Mouse (Mus musculus): ENCODE data around the gene Bspry. TPM values are rescaled to one million over a fixed set of nuclear protein-coding genes. Genes with fewer than 3 reads are reported as not detected.

The Bspry gene
- total RNA-seq (2017): 0.94 and 1.2 TPM in 2 replicates

- ATAC-seq (replicated peaks in 1 of 2; ENCODE audit: insufficient read depth in 1 of 2, low FRiP score in 2 of 2, low TSS enrichment in 1 of 2, low read depth in 1 of 2, poor library complexity in 2 of 2, severe bottlenecking in 2 of 2): peak in 1 of 2 experiments; percentile 45; a peak in 1 of 4 replicates
Observed at GRCm38 (mm10) chr4:62479937-62480708, at the start of gene Bspry. Bspry (plus strand) TSS chr4:62480053.

GRCm38 (mm10) chr4:62430678-62431077, 49.2 kb upstream of the Bspry start:
- ATAC-seq (replicated peaks in 1 of 2; ENCODE audit: insufficient read depth in 1 of 2, low FRiP score in 2 of 2, low TSS enrichment in 1 of 2, low read depth in 1 of 2, poor library complexity in 2 of 2, severe bottlenecking in 2 of 2): no peak

- no peak for ATAC-seq (replicated peaks in 1 of 2; ENCODE audit: insufficient read depth in 1 of 2, low FRiP score in 2 of 2, low TSS enrichment in 1 of 2, low read depth in 1 of 2, poor library complexity in 2 of 2, severe bottlenecking in 2 of 2)
Observed at GRCm38 (mm10) chr4:62431522-62431921, 48.3 kb upstream of the Bspry start.

DNA sequence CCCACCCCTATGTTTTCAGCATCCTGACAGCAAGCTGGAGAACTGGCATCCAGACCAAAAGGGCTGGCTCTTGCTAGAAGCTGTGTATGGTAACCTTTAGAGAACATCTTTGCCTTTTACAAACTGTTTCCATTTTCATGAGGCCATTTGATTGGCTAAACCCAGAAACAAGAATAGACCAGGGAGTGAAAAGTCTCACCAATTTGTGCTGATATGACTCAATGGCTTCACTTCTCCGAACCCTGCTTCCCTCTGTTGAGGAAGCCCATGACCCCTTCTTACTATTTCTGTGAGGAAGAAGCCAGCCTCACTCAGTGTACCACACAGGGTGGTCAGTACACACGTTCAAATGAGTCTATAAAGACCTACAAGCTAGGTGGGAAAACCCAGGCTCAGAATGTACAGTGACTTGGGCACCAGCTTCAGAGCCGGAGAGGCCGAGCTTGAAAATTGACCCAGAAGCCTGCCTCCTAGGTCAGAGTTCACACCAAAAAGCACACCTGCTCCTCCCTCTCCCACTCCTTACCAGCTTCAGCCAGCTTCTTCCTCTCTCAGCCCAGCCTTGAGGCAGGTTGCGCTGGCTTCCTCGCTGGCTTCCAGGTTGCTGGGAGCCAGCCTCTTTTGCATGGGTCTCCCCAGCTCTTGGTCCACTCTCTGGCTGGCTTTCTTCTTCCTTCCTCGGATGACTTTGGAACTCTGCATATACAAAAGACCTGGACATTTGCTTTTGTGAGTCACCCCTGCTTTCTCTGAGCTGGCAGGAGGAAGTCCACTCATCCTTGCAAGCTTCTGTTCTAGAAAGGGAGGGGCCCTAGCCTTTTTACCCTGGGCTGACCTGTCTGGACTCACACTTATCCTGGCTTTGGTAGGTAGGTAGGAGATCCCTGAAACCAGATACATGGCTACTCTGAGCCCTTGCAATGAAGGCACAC, 45.6 kb upstream of the Bspry start:
- ATAC-seq (replicated peaks in 1 of 2; ENCODE audit: insufficient read depth in 1 of 2, low FRiP score in 2 of 2, low TSS enrichment in 1 of 2, low read depth in 1 of 2, poor library complexity in 2 of 2, severe bottlenecking in 2 of 2): no peak

DNA sequence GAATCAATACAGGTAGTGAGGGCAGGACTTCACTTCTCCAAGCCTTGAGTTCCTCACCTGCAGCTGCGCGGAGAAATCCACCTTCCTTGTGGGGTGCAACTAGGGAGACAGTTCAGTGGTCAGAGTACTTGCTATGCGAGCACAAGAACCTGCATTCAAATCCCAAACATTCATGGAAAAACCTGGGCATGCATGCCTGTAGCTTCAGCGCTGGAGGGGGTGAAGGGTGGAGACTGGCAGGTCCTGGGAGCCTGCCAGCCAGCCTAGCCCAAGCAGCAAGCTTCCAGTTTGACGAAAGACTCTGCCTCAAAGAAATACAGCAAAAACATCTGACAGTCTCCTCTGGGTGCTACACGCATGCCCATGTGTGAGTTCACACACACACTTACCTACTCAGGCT, 44.8 kb upstream of the Bspry start, which contains the start of gene Rnf183:
TSS of gene Rnf183 (minus strand) at position 172 of the 400 bp plus-strand sequence.
- no peak for ATAC-seq (replicated peaks in 1 of 2; ENCODE audit: insufficient read depth in 1 of 2, low FRiP score in 2 of 2, low TSS enrichment in 1 of 2, low read depth in 1 of 2, poor library complexity in 2 of 2, severe bottlenecking in 2 of 2)

GRCm38 (mm10) chr4:62437256-62437778, 42.5 kb upstream of the Bspry start:
- no peak for ATAC-seq (replicated peaks in 1 of 2; ENCODE audit: insufficient read depth in 1 of 2, low FRiP score in 2 of 2, low TSS enrichment in 1 of 2, low read depth in 1 of 2, poor library complexity in 2 of 2, severe bottlenecking in 2 of 2)

GRCm38 (mm10) chr4:62437871-62438270, 42.0 kb upstream of the Bspry start:
- no peak for ATAC-seq (replicated peaks in 1 of 2; ENCODE audit: insufficient read depth in 1 of 2, low FRiP score in 2 of 2, low TSS enrichment in 1 of 2, low read depth in 1 of 2, poor library complexity in 2 of 2, severe bottlenecking in 2 of 2)

DNA sequence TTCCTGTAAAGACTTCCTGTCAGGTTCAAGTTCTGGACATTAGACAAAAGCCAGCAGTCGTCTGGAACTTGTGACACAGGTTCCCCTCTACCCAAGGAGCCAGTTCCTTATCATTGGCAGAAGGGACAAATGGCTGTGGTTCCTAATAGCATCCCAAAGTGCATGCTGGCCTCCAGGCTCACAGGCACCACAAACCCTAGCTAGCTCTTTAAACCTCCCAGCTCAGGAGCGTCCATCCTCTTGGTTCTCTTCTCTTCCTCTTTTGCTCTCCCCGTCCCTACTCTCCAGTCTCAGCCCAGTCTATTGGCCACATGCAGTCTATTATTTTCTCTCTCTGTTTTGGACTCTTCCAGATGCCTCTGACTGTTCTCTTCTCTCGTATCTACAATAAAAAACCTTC, 40.1 kb upstream of the Bspry start:
- no peak for ATAC-seq (replicated peaks in 1 of 2; ENCODE audit: insufficient read depth in 1 of 2, low FRiP score in 2 of 2, low TSS enrichment in 1 of 2, low read depth in 1 of 2, poor library complexity in 2 of 2, severe bottlenecking in 2 of 2)

- ATAC-seq (replicated peaks in 1 of 2; ENCODE audit: insufficient read depth in 1 of 2, low FRiP score in 2 of 2, low TSS enrichment in 1 of 2, low read depth in 1 of 2, poor library complexity in 2 of 2, severe bottlenecking in 2 of 2): no peak
Observed at GRCm38 (mm10) chr4:62440544-62440943, 39.3 kb upstream of the Bspry start.

GRCm38 (mm10) chr4:62440986-62441385, 38.9 kb upstream of the Bspry start:
- no peak for ATAC-seq (replicated peaks in 1 of 2; ENCODE audit: insufficient read depth in 1 of 2, low FRiP score in 2 of 2, low TSS enrichment in 1 of 2, low read depth in 1 of 2, poor library complexity in 2 of 2, severe bottlenecking in 2 of 2)

GRCm38 (mm10) chr4:62454995-62455394, 24.9 kb upstream of the Bspry start:
- peak; percentile 67 to 75 for ATAC-seq (replicated peaks in 1 of 2; ENCODE audit: insufficient read depth in 1 of 2, low FRiP score in 2 of 2, low TSS enrichment in 1 of 2, low read depth in 1 of 2, poor library complexity in 2 of 2, severe bottlenecking in 2 of 2)

GRCm38 (mm10) chr4:62459081-62459480, 20.8 kb upstream of the Bspry start:
- no peak for ATAC-seq (replicated peaks in 1 of 2; ENCODE audit: insufficient read depth in 1 of 2, low FRiP score in 2 of 2, low TSS enrichment in 1 of 2, low read depth in 1 of 2, poor library complexity in 2 of 2, severe bottlenecking in 2 of 2)

DNA sequence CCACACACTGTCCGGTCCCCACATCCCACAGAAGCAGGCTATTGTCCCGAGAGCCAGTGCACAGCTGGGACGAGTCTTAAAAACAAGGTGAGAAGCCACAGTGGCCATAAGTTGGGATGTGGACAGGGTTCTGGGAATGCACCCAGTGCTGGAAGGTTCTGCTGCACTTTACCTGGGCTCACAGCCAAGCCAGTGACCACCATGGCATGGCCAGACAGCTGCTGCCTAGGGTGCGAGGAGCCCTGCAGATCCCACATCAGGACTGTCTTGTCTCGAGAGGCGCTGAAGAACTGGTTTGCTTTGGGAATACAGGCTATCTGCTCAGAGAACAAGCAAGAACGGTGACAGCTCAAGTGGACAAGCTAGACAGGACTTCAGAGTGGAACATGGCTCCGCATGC, 19.5 kb upstream of the Bspry start:
- no peak for ATAC-seq (replicated peaks in 1 of 2; ENCODE audit: insufficient read depth in 1 of 2, low FRiP score in 2 of 2, low TSS enrichment in 1 of 2, low read depth in 1 of 2, poor library complexity in 2 of 2, severe bottlenecking in 2 of 2)

GRCm38 (mm10) chr4:62463124-62463523, 16.7 kb upstream of the Bspry start:
- no peak for ATAC-seq (replicated peaks in 1 of 2; ENCODE audit: insufficient read depth in 1 of 2, low FRiP score in 2 of 2, low TSS enrichment in 1 of 2, low read depth in 1 of 2, poor library complexity in 2 of 2, severe bottlenecking in 2 of 2)

DNA sequence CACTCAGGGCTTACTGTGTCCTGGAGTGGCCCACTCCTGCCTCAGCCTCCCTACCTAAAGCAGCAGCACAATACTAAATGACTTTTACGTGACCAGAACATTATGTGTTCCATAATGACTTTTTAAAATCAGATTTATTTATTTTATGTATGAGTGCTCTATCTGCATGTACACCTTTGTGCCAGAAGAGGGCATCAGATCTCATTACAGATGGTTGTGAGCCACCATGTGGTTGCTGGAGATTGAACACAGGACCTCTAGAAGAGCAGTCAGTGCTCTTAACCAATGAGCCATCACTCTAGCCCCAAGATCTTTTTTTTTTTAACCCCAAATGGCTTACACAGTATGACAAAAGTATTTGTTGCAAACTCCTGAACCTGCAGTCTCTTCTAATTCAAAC, 11.7 kb upstream of the Bspry start:
- ATAC-seq (replicated peaks in 1 of 2; ENCODE audit: insufficient read depth in 1 of 2, low FRiP score in 2 of 2, low TSS enrichment in 1 of 2, low read depth in 1 of 2, poor library complexity in 2 of 2, severe bottlenecking in 2 of 2): no peak

DNA sequence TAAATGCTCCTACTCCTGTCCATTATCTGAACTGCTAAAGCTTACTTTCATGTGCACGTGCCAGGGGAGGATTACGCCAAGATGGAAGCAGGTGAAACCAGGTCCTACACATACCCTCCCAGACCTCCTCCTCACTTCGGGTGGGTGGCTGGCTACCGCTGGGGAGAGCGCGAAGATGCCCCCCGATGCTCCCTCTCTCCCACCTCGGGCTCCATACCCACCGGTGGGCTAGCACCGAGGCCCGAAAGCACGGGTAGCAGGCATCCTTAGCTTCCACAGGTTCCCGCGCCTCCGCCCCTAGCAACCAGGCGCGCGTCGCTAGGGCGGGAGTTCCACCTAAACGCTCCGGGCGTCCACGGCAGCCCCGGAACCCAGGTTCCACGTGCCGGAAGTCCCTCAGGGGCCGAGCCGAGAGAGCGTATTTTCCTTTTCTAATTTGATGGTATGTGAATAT, 9.2 kb upstream of the Bspry start, which contains the start of gene Wdr31:
TSS of gene Wdr31 (minus strand) at position 299 of the 454 bp plus-strand sequence.
- ATAC-seq (replicated peaks in 1 of 2; ENCODE audit: insufficient read depth in 1 of 2, low FRiP score in 2 of 2, low TSS enrichment in 1 of 2, low read depth in 1 of 2, poor library complexity in 2 of 2, severe bottlenecking in 2 of 2): peak; percentile 86 to 95

- ATAC-seq (replicated peaks in 1 of 2; ENCODE audit: insufficient read depth in 1 of 2, low FRiP score in 2 of 2, low TSS enrichment in 1 of 2, low read depth in 1 of 2, poor library complexity in 2 of 2, severe bottlenecking in 2 of 2): no peak
Observed at GRCm38 (mm10) chr4:62472071-62472470, 7.8 kb upstream of the Bspry start.

DNA sequence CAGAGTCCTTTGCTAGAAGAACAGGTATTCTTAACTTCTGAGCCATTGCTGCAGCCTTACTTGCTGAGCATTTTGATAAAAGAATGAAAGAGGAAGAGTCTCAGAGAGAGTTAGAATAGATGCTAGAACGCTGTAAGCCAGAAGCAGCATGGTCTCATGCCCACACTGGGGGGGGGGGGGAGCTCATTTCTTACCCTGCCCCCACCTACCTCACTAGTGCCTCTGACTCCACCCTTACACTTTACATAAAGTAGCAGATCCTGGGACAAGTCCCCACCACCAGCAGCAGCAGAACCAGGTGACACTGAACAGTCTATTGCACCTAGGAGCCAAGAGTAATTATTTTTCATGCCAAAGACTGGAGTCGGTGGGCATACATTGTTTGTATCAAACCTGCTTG, 4.7 kb upstream of the Bspry start:
- ATAC-seq (replicated peaks in 1 of 2; ENCODE audit: insufficient read depth in 1 of 2, low FRiP score in 2 of 2, low TSS enrichment in 1 of 2, low read depth in 1 of 2, poor library complexity in 2 of 2, severe bottlenecking in 2 of 2): no peak
